Mouse (Mus musculus): Measurements from ENCODE around the gene Rere. TPM values are rescaled to one million over a fixed set of nuclear protein-coding genes. Genes with fewer than 3 reads are reported as not detected.
A peak's percentile ranks its signal among the peaks of the same experiment; 100 is the strongest.
"Not testable (repeated sequence)": the region's sequence is repeated elsewhere in the genome, so short reads cannot be mapped to it uniquely, and the experiment has no call there.

The Rere gene
- polyA plus RNA-seq, 1 experiment from 2014 or later: 51.6 TPM

DNA sequence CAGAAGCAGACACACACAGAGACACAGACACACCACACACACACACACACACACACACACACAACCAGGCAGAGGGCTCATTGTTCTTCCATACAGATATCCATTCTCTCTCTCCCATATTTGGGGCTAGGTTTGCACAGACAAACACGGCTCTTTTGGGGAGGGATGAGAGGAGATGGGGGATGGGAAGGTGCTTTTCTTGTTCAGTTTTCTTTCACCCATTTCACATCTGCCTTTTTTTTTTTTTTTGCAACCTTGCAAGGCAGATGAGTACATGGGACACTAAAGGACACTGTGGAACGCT is 1.8 kb downstream of the Rere start:
- H3K9ac ChIP-seq (ENCODE audit: low read length): peak overlapping the region; percentile 99
- no peak for DNase-seq (ENCODE audit: low spot score)
- H3K27ac ChIP-seq (ENCODE audit: low read depth, low read length): peak overlapping the region; percentile 88
- no peak for ATAC-seq (replicated peaks; ENCODE audit: low FRiP score)
- no peaks in the 10 kb centered on the region for H3K9me3 ChIP-seq (ENCODE audit: control insufficient read depth, low read length)
- peaks cover 4% of the 10 kb centered on the region; the same call in 1 of the 2 replicates for H3K4me1 ChIP-seq (replicated peaks; ENCODE audit: control insufficient read depth, insufficient read depth, low read length)
- H3K36me3 ChIP-seq (ENCODE audit: control insufficient read depth, insufficient read depth, low read length): no peaks in the 10 kb centered on the region
- H3K4me3 ChIP-seq (ENCODE audit: low read depth, low read length): peak overlapping the region; percentile 99
- 2% methylated on average over 2 of the region's 2 CpGs for WGBS
- H3K4me2 ChIP-seq (ENCODE audit: low read depth, low read length, severe bottlenecking): peak overlapping the region; percentile 52
- no peaks in the 10 kb centered on the region for H3K27me3 ChIP-seq (ENCODE audit: control insufficient read depth, insufficient read depth, low read length)

DNA sequence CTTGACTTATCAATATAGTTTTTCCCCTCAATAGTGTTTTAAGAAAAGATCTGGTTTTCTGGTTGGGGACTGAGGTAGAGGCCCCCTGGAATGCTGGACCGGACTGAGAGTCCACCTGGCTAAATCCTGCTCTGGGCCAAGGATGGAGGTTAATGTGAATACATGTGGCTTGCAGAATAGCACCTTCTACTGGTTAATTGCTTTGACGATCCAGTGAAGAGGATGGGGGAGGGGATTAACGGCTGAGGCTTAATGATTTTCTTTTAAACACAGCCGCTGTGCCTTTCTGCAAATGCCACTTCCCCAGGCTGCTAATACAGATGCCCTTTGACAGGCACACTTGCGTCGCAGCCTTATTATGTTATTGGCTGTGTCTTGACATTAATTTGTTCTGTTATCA is 2.5 kb downstream of the Rere start:
- peak overlapping the region; percentile 52 for H3K4me2 ChIP-seq (ENCODE audit: low read depth, low read length, severe bottlenecking)
- peak overlapping the region; percentile 88 for H3K27ac ChIP-seq (ENCODE audit: low read depth, low read length)
- no peaks in the 10 kb centered on the region for H3K36me3 ChIP-seq (ENCODE audit: control insufficient read depth, insufficient read depth, low read length)
- ATAC-seq (replicated peaks; ENCODE audit: low FRiP score): 0 out of 2 replicates have a peak, but pooled peaks have one; percentile 16
- peaks cover 4% of the 10 kb centered on the region; the same call in 1 of the 2 replicates for H3K4me1 ChIP-seq (replicated peaks; ENCODE audit: control insufficient read depth, insufficient read depth, low read length)
- WGBS: 2% methylated on average over 6 of the region's 6 CpGs
- H3K4me3 ChIP-seq (ENCODE audit: low read depth, low read length): peak overlapping the region; percentile 99
- peak; percentile 70 for DNase-seq (ENCODE audit: low spot score)
- H3K9me3 ChIP-seq (ENCODE audit: control insufficient read depth, low read length): no peaks in the 10 kb centered on the region
- no peaks in the 10 kb centered on the region for H3K27me3 ChIP-seq (ENCODE audit: control insufficient read depth, insufficient read depth, low read length)
- peak overlapping the region; percentile 99; the same call in 1 of the 2 replicates for H3K9ac ChIP-seq (ENCODE audit: low read length)

- H3K27me3 ChIP-seq (ENCODE audit: control insufficient read depth, insufficient read depth, low read length): no peaks in the 10 kb centered on the region
- no peaks in the 10 kb centered on the region; the same call in 1 of the 2 replicates for H3K9me3 ChIP-seq (ENCODE audit: control insufficient read depth, low read length)
- H3K4me2 ChIP-seq (ENCODE audit: low read depth, low read length, severe bottlenecking): no peak overlapping the region
- H3K4me1 ChIP-seq (replicated peaks; ENCODE audit: control insufficient read depth, insufficient read depth, low read length): peaks cover 4% of the 10 kb centered on the region; the same call in 1 of the 2 replicates
- H3K9ac ChIP-seq (ENCODE audit: low read length): no peak overlapping the region
- no peak overlapping the region for H3K4me3 ChIP-seq (ENCODE audit: low read depth, low read length)
- WGBS: 92% methylated on average over 8 of the region's 8 CpGs
- H3K36me3 ChIP-seq (ENCODE audit: control insufficient read depth, insufficient read depth, low read length): no peaks in the 10 kb centered on the region; the same call in 1 of the 2 replicates
- H3K27ac ChIP-seq (ENCODE audit: low read depth, low read length): no peak overlapping the region
- ATAC-seq (replicated peaks; ENCODE audit: low FRiP score) (no peak), DNase-seq (ENCODE audit: low spot score) (no peak)
These were observed 5.5 kb downstream of the Rere start for GRCm38 (mm10) chr4:150286980-150287379.

DNA sequence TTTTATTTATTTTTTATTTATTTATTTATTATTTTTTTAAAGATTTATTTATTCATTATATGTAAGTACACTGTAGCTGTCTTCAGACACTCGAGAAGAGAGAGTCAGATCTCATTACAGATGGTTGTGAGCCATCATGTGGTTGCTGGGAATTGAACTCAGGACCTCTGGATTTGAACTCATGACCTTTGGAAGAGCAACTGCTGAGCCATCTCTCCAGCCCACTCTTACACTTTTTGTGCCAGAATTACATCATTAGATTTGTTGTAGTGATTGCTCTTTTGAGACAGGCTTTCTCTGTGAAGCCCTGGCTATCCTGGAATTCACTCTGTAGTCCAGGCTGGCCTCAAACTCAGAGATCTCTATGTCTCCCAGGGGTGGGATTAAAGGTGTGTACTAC is 6.0 kb downstream of the Rere start:
- not testable (repeated sequence) for H3K27me3 ChIP-seq (ENCODE audit: control insufficient read depth, insufficient read depth, low read length); H3K27ac ChIP-seq (ENCODE audit: low read depth, low read length); H3K36me3 ChIP-seq (ENCODE audit: control insufficient read depth, insufficient read depth, low read length); H3K4me3 ChIP-seq (ENCODE audit: low read depth, low read length); H3K9ac ChIP-seq (ENCODE audit: low read length); ATAC-seq (replicated peaks; ENCODE audit: low FRiP score); H3K4me2 ChIP-seq (ENCODE audit: low read depth, low read length, severe bottlenecking); H3K9me3 ChIP-seq (ENCODE audit: control insufficient read depth, low read length); DNase-seq (ENCODE audit: low spot score); H3K4me1 ChIP-seq (replicated peaks; ENCODE audit: control insufficient read depth, insufficient read depth, low read length)
- 85% methylated on average over 1 of the region's 1 CpGs for WGBS

DNA sequence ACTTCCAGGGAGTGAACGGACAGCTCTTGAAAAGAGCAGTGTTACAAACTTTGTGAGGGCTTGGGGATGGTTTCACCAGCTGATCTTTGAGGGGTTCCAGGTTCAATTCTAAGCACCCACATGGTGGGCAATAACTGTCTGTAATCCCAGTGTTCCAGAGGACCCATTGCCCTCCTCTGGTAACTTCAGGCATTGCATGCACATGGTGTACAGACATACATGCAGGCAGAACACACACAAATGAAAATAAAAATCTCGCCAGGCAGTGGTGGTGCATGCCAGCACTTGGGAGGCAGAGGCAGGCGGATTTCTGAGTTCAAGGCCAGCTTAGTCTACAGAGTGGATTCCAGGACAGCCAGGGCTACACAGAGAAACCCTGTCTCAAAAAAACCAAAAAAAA is 10.5 kb downstream of the Rere start:
- Histone ChIP-seq H3K4me3 (ENCODE audit: low read depth, low read length) (no peak overlapping the region), H3K27me3 (ENCODE audit: control insufficient read depth, insufficient read depth, low read length) (no peaks in the 10 kb centered on the region), H3K4me1 (replicated peaks; ENCODE audit: control insufficient read depth, insufficient read depth, low read length) (no peaks in the 10 kb centered on the region), H3K9ac (ENCODE audit: low read length) (no peak overlapping the region), H3K27ac (ENCODE audit: low read depth, low read length) (no peak overlapping the region), H3K9me3 (ENCODE audit: control insufficient read depth, low read length) (no peaks in the 10 kb centered on the region; the same call in 1 of the 2 replicates), H3K4me2 (ENCODE audit: low read depth, low read length, severe bottlenecking) (no peak overlapping the region), H3K36me3 (ENCODE audit: control insufficient read depth, insufficient read depth, low read length) (no peaks in the 10 kb centered on the region; the same call in 1 of the 2 replicates)
- DNase-seq (ENCODE audit: low spot score) (no peak), ATAC-seq (replicated peaks; ENCODE audit: low FRiP score) (no peak)
- WGBS: 95% methylated on average over 3 of the region's 3 CpGs

- H3K4me3 ChIP-seq (ENCODE audit: low read depth, low read length): no peak overlapping the region
- H3K9ac ChIP-seq (ENCODE audit: low read length): no peak overlapping the region
- ATAC-seq (replicated peaks; ENCODE audit: low FRiP score): no peak
- WGBS: 91% methylated on average over 7 of the region's 7 CpGs
- no peaks in the 10 kb centered on the region for H3K4me1 ChIP-seq (replicated peaks; ENCODE audit: control insufficient read depth, insufficient read depth, low read length)
- DNase-seq (ENCODE audit: low spot score): no peak
- no peak overlapping the region for H3K27ac ChIP-seq (ENCODE audit: low read depth, low read length)
- no peaks in the 10 kb centered on the region for H3K27me3 ChIP-seq (ENCODE audit: control insufficient read depth, insufficient read depth, low read length)
- no peaks in the 10 kb centered on the region; the same call in 1 of the 2 replicates for H3K36me3 ChIP-seq (ENCODE audit: control insufficient read depth, insufficient read depth, low read length)
- no peaks in the 10 kb centered on the region; the same call in 1 of the 2 replicates for H3K9me3 ChIP-seq (ENCODE audit: control insufficient read depth, low read length)
- no peak overlapping the region for H3K4me2 ChIP-seq (ENCODE audit: low read depth, low read length, severe bottlenecking)
These were observed 13.4 kb downstream of the Rere start for GRCm38 (mm10) chr4:150294870-150295269.

- H3K9ac ChIP-seq (ENCODE audit: low read length): no peak overlapping the region
- H3K4me1 ChIP-seq (replicated peaks; ENCODE audit: control insufficient read depth, insufficient read depth, low read length): no peaks in the 10 kb centered on the region
- WGBS: 94% methylated on average over 7 of the region's 7 CpGs
- no peak overlapping the region for H3K27ac ChIP-seq (ENCODE audit: low read depth, low read length)
- DNase-seq (ENCODE audit: low spot score) (no peak), ATAC-seq (replicated peaks; ENCODE audit: low FRiP score) (no peak)
- H3K4me2 ChIP-seq (ENCODE audit: low read depth, low read length, severe bottlenecking): no peak overlapping the region
- H3K9me3 ChIP-seq (ENCODE audit: control insufficient read depth, low read length): no peaks in the 10 kb centered on the region
- no peak overlapping the region for H3K4me3 ChIP-seq (ENCODE audit: low read depth, low read length)
- H3K27me3 ChIP-seq (ENCODE audit: control insufficient read depth, insufficient read depth, low read length): no peaks in the 10 kb centered on the region
- H3K36me3 ChIP-seq (ENCODE audit: control insufficient read depth, insufficient read depth, low read length): no peaks in the 10 kb centered on the region; the same call in 1 of the 2 replicates
These were observed 14.5 kb downstream of the Rere start for GRCm38 (mm10) chr4:150295966-150296365.

GRCm38 (mm10) chr4:150302726-150303125 is 21.3 kb downstream of the Rere start:
- Histone ChIP-seq H3K9me3 (ENCODE audit: control insufficient read depth, low read length) (no peaks in the 10 kb centered on the region), H3K9ac (ENCODE audit: low read length) (no peak overlapping the region), H3K27ac (ENCODE audit: low read depth, low read length) (no peak overlapping the region), H3K36me3 (ENCODE audit: control insufficient read depth, insufficient read depth, low read length) (no peaks in the 10 kb centered on the region), H3K27me3 (ENCODE audit: control insufficient read depth, insufficient read depth, low read length) (no peaks in the 10 kb centered on the region), H3K4me2 (ENCODE audit: low read depth, low read length, severe bottlenecking) (no peak overlapping the region), H3K4me3 (ENCODE audit: low read depth, low read length) (no peak overlapping the region), H3K4me1 (replicated peaks; ENCODE audit: control insufficient read depth, insufficient read depth, low read length) (no peaks in the 10 kb centered on the region)
- no peak for DNase-seq (ENCODE audit: low spot score)
- 97% methylated on average over 8 of the region's 8 CpGs for WGBS
- ATAC-seq (replicated peaks; ENCODE audit: low FRiP score): no peak

DNA sequence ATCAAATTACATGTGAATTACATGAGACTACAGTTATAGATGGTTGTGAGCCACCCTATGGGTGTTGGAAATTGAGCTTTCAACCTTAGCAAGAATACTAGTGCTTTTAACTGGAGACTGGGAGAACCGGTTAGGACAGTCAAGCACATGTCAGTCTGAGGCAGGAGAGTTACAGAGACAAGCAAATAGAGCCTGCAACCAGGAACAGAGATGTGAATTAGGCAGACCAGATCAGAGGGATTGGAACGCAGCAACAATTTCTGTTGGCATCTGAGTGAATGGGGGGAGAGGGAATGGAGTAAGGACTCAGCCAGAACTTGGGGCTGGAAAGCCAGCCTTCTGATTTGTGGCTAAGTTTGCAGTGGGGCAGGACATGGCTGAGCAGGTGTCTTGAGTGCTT is 25.3 kb downstream of the Rere start:
- ATAC-seq (replicated peaks; ENCODE audit: low FRiP score) (no peak), DNase-seq (ENCODE audit: low spot score) (no peak)
- Histone ChIP-seq H3K36me3 (ENCODE audit: control insufficient read depth, insufficient read depth, low read length) (no peaks in the 10 kb centered on the region), H3K27me3 (ENCODE audit: control insufficient read depth, insufficient read depth, low read length) (no peaks in the 10 kb centered on the region), H3K9me3 (ENCODE audit: control insufficient read depth, low read length) (no peaks in the 10 kb centered on the region), H3K4me1 (replicated peaks; ENCODE audit: control insufficient read depth, insufficient read depth, low read length) (no peaks in the 10 kb centered on the region), H3K27ac (ENCODE audit: low read depth, low read length) (no peak overlapping the region), H3K9ac (ENCODE audit: low read length) (no peak overlapping the region), H3K4me3 (ENCODE audit: low read depth, low read length) (no peak overlapping the region), H3K4me2 (ENCODE audit: low read depth, low read length, severe bottlenecking) (no peak overlapping the region)
- 75% methylated on average over 2 of the region's 2 CpGs for whole genome bisulfite sequencing
